Mouse (Mus musculus) B cell, adult 62 days (primary cell): ENCODE measurements around the gene Tmem82. TPM values are rescaled to one million over a fixed set of nuclear protein-coding genes. Genes with fewer than 3 reads are reported as not detected.

Source experiments
- total RNA-seq: library from RNA; stranded (reverse); gene quantifications from 4 replicates; pipeline ENCODE4 v1.2.4, GENCODE M21; 2023

Gene Tmem82
- not detected in 4 replicates for total RNA-seq

GRCm38 (mm10) chr4:141618565-141619243 lies at the start of gene Tmem82:
Gene Tmem82 (minus strand): TSS chr4:141618633.

GRCm38 (mm10) chr4:141664799-141665198 lies 46.4 kb upstream of the Tmem82 start, which contains the start of gene Plekhm2:
Gene Plekhm2 (minus strand): TSS chr4:141664899.

GRCm38 (mm10) chr4:141623666-141624065 lies 5.2 kb upstream of the Tmem82 start, which contains the start of gene Slc25a34:
Gene Slc25a34 (minus strand): TSS chr4:141623821.

GRCm38 (mm10) chr4:141605861-141606260 lies 12.6 kb downstream of the Tmem82 start, which contains the start of gene Fblim1:
Gene Fblim1 (minus strand): TSS chr4:141606096.

Other genes starting within 250 kb of the Tmem82 start
- gene Clcnka, start 219.9 kb downstream of the Tmem82 start, total RNA-seq = not detected in 4 replicates
- gene Clcnkb, start 202.6 kb downstream of the Tmem82 start, total RNA-seq = not detected in 4 replicates
- gene Hspb7, start 197.9 kb downstream of the Tmem82 start, total RNA-seq = not detected in 4 replicates
- not detected in 4 replicates for gene Srarp, start 182.5 kb downstream of the Tmem82 start, total RNA-seq
- 43.5 to 55.8 TPM (median 49.0 TPM) in 4 replicates for gene Zbtb17, start 174.0 kb downstream of the Tmem82 start, total RNA-seq
- 46.6 to 59.3 TPM (median 54.1 TPM) in 4 replicates for gene Spen, start 80.0 kb downstream of the Tmem82 start, total RNA-seq
- gene Fblim1, start 12.5 kb downstream of the Tmem82 start, total RNA-seq = not detected in 4 replicates
- 0.21 TPM in 1 of 4 replicates, not detected in the others for gene Slc25a34, start 5.2 kb upstream of the Tmem82 start, total RNA-seq
- gene Plekhm2, start 46.3 kb upstream of the Tmem82 start, total RNA-seq = 27.7 to 40.7 TPM (median 35.5 TPM) in 4 replicates
- 4.6 to 12.8 TPM (median 7.1 TPM) in 3 of 4 replicates, not detected in the other for gene Rsc1a1, start 67.0 kb upstream of the Tmem82 start, total RNA-seq
- gene Ddi2, start 104.8 kb upstream of the Tmem82 start, total RNA-seq = 43.3 to 54.2 TPM (median 45.4 TPM) in 4 replicates
- not detected in 4 replicates for gene Agmat, start 128.0 kb upstream of the Tmem82 start, total RNA-seq
- 9.8 to 13.5 TPM (median 12.6 TPM) in 4 replicates for gene Dnajc16, start 172.3 kb upstream of the Tmem82 start, total RNA-seq
- gene Casp9, start 175.0 kb upstream of the Tmem82 start, total RNA-seq = 21.8 to 32.9 TPM (median 25.5 TPM) in 4 replicates
- gene Cela2a, start 207.5 kb upstream of the Tmem82 start, total RNA-seq = 1.1 to 2.0 TPM in 2 of 4 replicates, not detected in the others
- not detected in 4 replicates for gene Ctrc, start 227.7 kb upstream of the Tmem82 start, total RNA-seq